8 mouse cellular contexts compared by ENCODE assay signal in genomic region chr10:61695703-61696559, GRCm38 (mm10). TPM values are rescaled to one million over a fixed set of nuclear protein-coding genes. Genes with fewer than 3 reads are reported as not detected.
DNase-seq lines count a peak whose midpoint lies in the region; ATAC-seq and TF ChIP-seq lines count a peak whose summit lies in the region.

No protein-coding gene starts in this region.

- no peaks in the 10 kb centered on the region for H3K27me3 ChIP-seq in forebrain, embryonic 16.5 days (replicated peaks; ENCODE audit: control insufficient read depth, insufficient read depth, low read length)
- H3K27me3 ChIP-seq in limb, embryonic 14.5 days (ENCODE audit: control insufficient read depth, insufficient read depth, low read length): no peaks in the 10 kb centered on the region
- no peaks in the 10 kb centered on the region for H3K27me3 ChIP-seq in neural tube, embryonic 12.5 days (replicated peaks)

- TF ChIP-seq POLR2A in limb, embryonic 14.5 days (IDR thresholded peaks at IDR 0.05; ENCODE audit: borderline replicate concordance, extremely low read depth, insufficient read depth, insufficient read length): 0 out of 2 replicates have a peak, but pooled peaks have one; percentile 3

- DNase-seq in adrenal gland, postnatal 14 days: peak; percentile 45
- DNase-seq in adrenal gland, postnatal 25 days: no peak
- peak; percentile 24 for DNase-seq in ovary, postnatal 14 days (ENCODE audit: low spot score)
- DNase-seq in ovary, postnatal 10 days (ENCODE audit: low spot score): no peak
- no peak for DNase-seq in limb, embryonic 14.5 days (ENCODE audit: low spot score)
- no peak for DNase-seq in gastrocnemius, postnatal 4 days (ENCODE audit: low spot score in 2 of 2)

- WGBS in forebrain, embryonic 16.5 days: 0% methylated on average over 94 of the region's 111 CpGs
- 1% methylated on average over 54 of the region's 111 CpGs for WGBS in limb, embryonic 14.5 days
- WGBS in neural tube, embryonic 12.5 days: under 1% methylated on average over 111 of the region's 111 CpGs

- peak overlapping the region; percentile 88 for H3K4me3 ChIP-seq in forebrain, embryonic 16.5 days (replicated peaks; ENCODE audit: low read length)
- peak overlapping the region; percentile 86 for H3K4me3 ChIP-seq in limb, embryonic 14.5 days (replicated peaks; ENCODE audit: low read length)
- H3K4me3 ChIP-seq in neural tube, embryonic 12.5 days: peak overlapping the region; percentile 73

- H3K9ac ChIP-seq in forebrain, embryonic 16.5 days (replicated peaks; ENCODE audit: low read depth, low read length): peak overlapping the region; percentile 82
- peak overlapping the region; percentile 73 for H3K9ac ChIP-seq in limb, embryonic 14.5 days (ENCODE audit: low read depth, low read length, severe bottlenecking)
- H3K9ac ChIP-seq in neural tube, embryonic 12.5 days: peak overlapping the region; percentile 75

- H3K9me3 ChIP-seq in forebrain, embryonic 16.5 days (ENCODE audit: control insufficient read depth, low read length): no peaks in the 10 kb centered on the region
- no peaks in the 10 kb centered on the region for H3K9me3 ChIP-seq in limb, embryonic 14.5 days (ENCODE audit: control insufficient read depth, low read length)
- H3K9me3 ChIP-seq in neural tube, embryonic 12.5 days: no peaks in the 10 kb centered on the region

- H3K27ac ChIP-seq in forebrain, embryonic 16.5 days (ENCODE audit: low read length): peak overlapping the region; percentile 62
- 0 out of 2 replicates have a peak overlapping the region, but pooled peaks have one; percentile 9 for H3K27ac ChIP-seq in limb, embryonic 14.5 days (replicated peaks; ENCODE audit: low read depth, low read length)
- H3K27ac ChIP-seq in neural tube, embryonic 12.5 days: no peak overlapping the region

- peaks cover 17% of the 10 kb centered on the region for H3K4me1 ChIP-seq in forebrain, embryonic 16.5 days (replicated peaks; ENCODE audit: control insufficient read depth, insufficient read depth, low read length)
- peaks cover 14% of the 10 kb centered on the region for H3K4me1 ChIP-seq in limb, embryonic 14.5 days (ENCODE audit: control insufficient read depth, insufficient read depth, low read length)
- H3K4me1 ChIP-seq in neural tube, embryonic 12.5 days: peaks cover 17% of the 10 kb centered on the region

- ATAC-seq in forebrain, embryonic 16.5 days: peak; percentile 2; the same call in 1 of the 2 replicates
- ATAC-seq in limb, embryonic 14.5 days (ENCODE audit: low FRiP score, low read depth): peak; percentile 31
- peak; percentile 56 for ATAC-seq in neural tube, embryonic 12.5 days (ENCODE audit: low FRiP score, low read depth)

- peaks cover 20% of the 10 kb centered on the region for H3K36me3 ChIP-seq in forebrain, embryonic 16.5 days (ENCODE audit: control insufficient read depth, insufficient read depth)
- peaks cover 33% of the 10 kb centered on the region for H3K36me3 ChIP-seq in limb, embryonic 14.5 days (ENCODE audit: control insufficient read depth, insufficient read depth, low read length)
- H3K36me3 ChIP-seq in neural tube, embryonic 12.5 days: peaks cover 32% of the 10 kb centered on the region

- peak overlapping the region; percentile 99 for H3K4me2 ChIP-seq in forebrain, embryonic 16.5 days (ENCODE audit: low read length)
- H3K4me2 ChIP-seq in limb, embryonic 14.5 days (replicated peaks; ENCODE audit: low read depth, low read length, severe bottlenecking): peak overlapping the region; percentile 99
- H3K4me2 ChIP-seq in neural tube, embryonic 12.5 days (replicated peaks): peak overlapping the region; percentile 100

RNA-seq across cellular contexts. Expression of gene Tysnd1, which starts 0.6 kb away (rescaled TPM):
- 87.8 and 94.3 TPM in 2 replicates for total RNA-seq in adrenal gland, postnatal 14 days (2021)
- total RNA-seq in adrenal gland, postnatal 25 days (2021): 109 and 115 TPM in 2 replicates
- 20.2 and 22.4 TPM in 2 replicates for polyA plus RNA-seq in forebrain, embryonic 16.5 days (2015; fragmentation: Nextera tagmentation; extraction: Ambion mirVana)
- polyA plus RNA-seq in limb, embryonic 14.5 days (2012; rRNA removed): 43.5 and 63.1 TPM in 2 replicates
- polyA plus RNA-seq in limb, embryonic 14.5 days (2014; fragmentation: Nextera tagmentation; extraction: Ambion mirVana): 38.0 and 39.2 TPM in 2 replicates
- polyA plus RNA-seq in neural tube, embryonic 12.5 days (2016; fragmentation: Nextera tagmentation; extraction: Ambion mirVana): 38.6 and 40.9 TPM in 2 replicates
- total RNA-seq in gastrocnemius, postnatal 4 days (2021): 10 to 100 TPM; 23.0 to 24.4 TPM

RNA-seq across cellular contexts. Expression of gene Sar1a, which starts 15.8 kb away (rescaled TPM):
- 167 and 170 TPM in 2 replicates for total RNA-seq in adrenal gland, postnatal 14 days (2021)
- total RNA-seq in adrenal gland, postnatal 25 days (2021): 181 and 195 TPM in 2 replicates
- polyA plus RNA-seq in forebrain, embryonic 16.5 days (2015; fragmentation: Nextera tagmentation; extraction: Ambion mirVana): 224 and 244 TPM in 2 replicates
- polyA plus RNA-seq in limb, embryonic 14.5 days (2012; rRNA removed): 190 and 208 TPM in 2 replicates
- polyA plus RNA-seq in limb, embryonic 14.5 days (2014; fragmentation: Nextera tagmentation; extraction: Ambion mirVana): 326 and 337 TPM in 2 replicates
- polyA plus RNA-seq in neural tube, embryonic 12.5 days (2016; fragmentation: Nextera tagmentation; extraction: Ambion mirVana): 212 and 220 TPM in 2 replicates
- 100 to 1,000 TPM; 179 to 184 TPM for total RNA-seq in gastrocnemius, postnatal 4 days (2021)

RNA-seq across cellular contexts. Expression of gene Aifm2, which starts 19.1 kb away (rescaled TPM):
- 325 and 370 TPM in 2 replicates for total RNA-seq in adrenal gland, postnatal 14 days (2021)
- 310 and 356 TPM in 2 replicates for total RNA-seq in adrenal gland, postnatal 25 days (2021)
- 5.6 and 7.6 TPM in 2 replicates for polyA plus RNA-seq in forebrain, embryonic 16.5 days (2015; fragmentation: Nextera tagmentation; extraction: Ambion mirVana)
- 14.9 and 17.3 TPM in 2 replicates for polyA plus RNA-seq in limb, embryonic 14.5 days (2012; rRNA removed)
- polyA plus RNA-seq in limb, embryonic 14.5 days (2014; fragmentation: Nextera tagmentation; extraction: Ambion mirVana): 12.9 and 14.1 TPM in 2 replicates
- 9.4 and 10.7 TPM in 2 replicates for polyA plus RNA-seq in neural tube, embryonic 12.5 days (2016; fragmentation: Nextera tagmentation; extraction: Ambion mirVana)
- 10 to 100 TPM; 18.9 to 22.9 TPM for total RNA-seq in gastrocnemius, postnatal 4 days (2021)

RNA-seq across cellular contexts. Expression of gene Ppa1, which starts 47.6 kb away (rescaled TPM):
- total RNA-seq in adrenal gland, postnatal 14 days (2021): 169 and 183 TPM in 2 replicates
- 107 and 153 TPM in 2 replicates for total RNA-seq in adrenal gland, postnatal 25 days (2021)
- 244 and 261 TPM in 2 replicates for polyA plus RNA-seq in forebrain, embryonic 16.5 days (2015; fragmentation: Nextera tagmentation; extraction: Ambion mirVana)
- 90.3 and 119 TPM in 2 replicates for polyA plus RNA-seq in limb, embryonic 14.5 days (2012; rRNA removed)
- 152 and 161 TPM in 2 replicates for polyA plus RNA-seq in limb, embryonic 14.5 days (2014; fragmentation: Nextera tagmentation; extraction: Ambion mirVana)
- 207 and 219 TPM in 2 replicates for polyA plus RNA-seq in neural tube, embryonic 12.5 days (2016; fragmentation: Nextera tagmentation; extraction: Ambion mirVana)
- total RNA-seq in gastrocnemius, postnatal 4 days (2021): 10 to 100 TPM; 37.8 to 40.4 TPM

Comparison
In these comparisons a context has a peak if more than half of its experiments do, and no peak if none do; other contexts are left out.
1. DNase-seq: peak in adrenal gland, postnatal 14 days (single experiment) and ovary, postnatal 14 days (single experiment); none in adrenal gland, postnatal 25 days (single experiment), ovary, postnatal 10 days (single experiment), limb, embryonic 14.5 days (single experiment) and gastrocnemius, postnatal 4 days (0 of 2).
2. ATAC-seq: peak in every context shown above with its lines; median percentile 56 in neural tube, embryonic 12.5 days; 31 in limb, embryonic 14.5 days; 2 in forebrain, embryonic 16.5 days.
3. RNA of gene Aifm2, which starts 19.1 kb away (total RNA-seq): 310 to 356 TPM in adrenal gland, postnatal 25 days and 325 to 370 TPM in adrenal gland, postnatal 14 days; 18.9 to 22.9 TPM in gastrocnemius, postnatal 4 days; every median in the first group is over 10 times any median in the second.
4. Peak in every context shown above with its lines, with median percentiles within 50 percentile points of each other: H3K4me2 ChIP-seq, H3K4me3 ChIP-seq and H3K9ac ChIP-seq.